Mouse (Mus musculus) urinary bladder, postnatal 0 days (tissue): Measurements from ENCODE around the gene C87977. TPM values are rescaled to one million over a fixed set of nuclear protein-coding genes. Genes with fewer than 3 reads are reported as not detected.

Experiments used
- polyA plus RNA-seq: library from polyadenylated mRNA; unstranded; fragments of >200 nt; fragmentation: Nextera tagmentation; extraction: Ambion mirVana; gene quantifications from 2 replicates; pipeline ENCODE4 v1.2.1, GENCODE M21; 2015

Gene C87977
- not detected in 2 replicates for polyA plus RNA-seq

DNA sequence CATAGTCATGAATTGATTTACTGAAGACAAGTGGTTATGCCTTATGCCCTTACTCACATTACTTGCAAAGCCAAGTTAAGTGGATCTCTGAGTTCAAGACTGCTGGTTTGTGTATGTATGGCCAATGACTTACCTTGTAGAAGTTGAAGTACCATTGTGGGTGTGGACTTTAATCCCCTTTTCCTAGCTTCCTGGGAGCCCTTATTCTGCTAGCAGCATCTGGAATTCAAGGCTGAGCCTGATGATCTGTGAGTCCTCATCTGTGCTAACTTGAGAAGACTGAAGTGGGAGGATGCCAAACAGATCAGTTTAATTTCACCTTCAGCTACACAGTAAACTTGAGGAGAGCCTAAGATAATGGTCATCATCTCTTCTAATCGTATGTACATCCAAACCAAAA, at the start of gene C87977:
TSS of gene C87977 (minus strand) at position 101 of the 400 bp plus-strand sequence.

DNA sequence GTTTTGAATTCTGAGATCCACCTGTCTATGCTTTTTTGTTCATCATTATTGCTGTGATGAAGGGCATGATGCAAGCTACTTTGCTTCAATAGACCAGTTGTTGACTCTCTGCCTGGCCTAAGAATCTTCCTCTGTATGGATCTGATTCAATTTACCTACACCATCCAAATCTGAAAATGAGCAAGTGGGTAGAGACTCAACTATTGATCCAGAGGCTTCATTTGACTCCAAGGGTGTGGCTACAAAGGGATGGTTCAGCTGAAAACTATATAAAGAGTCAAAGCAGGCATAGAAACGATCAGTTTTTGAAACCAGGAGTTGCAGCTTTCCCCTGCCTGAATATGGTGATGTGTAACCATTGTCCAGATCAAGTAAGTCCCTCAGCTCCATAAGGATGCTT, 22.7 kb downstream of the C87977 start, which contains the start of gene Oog2:
TSS of gene Oog2 (plus strand) at position 301 of the 400 bp plus-strand sequence.

DNA sequence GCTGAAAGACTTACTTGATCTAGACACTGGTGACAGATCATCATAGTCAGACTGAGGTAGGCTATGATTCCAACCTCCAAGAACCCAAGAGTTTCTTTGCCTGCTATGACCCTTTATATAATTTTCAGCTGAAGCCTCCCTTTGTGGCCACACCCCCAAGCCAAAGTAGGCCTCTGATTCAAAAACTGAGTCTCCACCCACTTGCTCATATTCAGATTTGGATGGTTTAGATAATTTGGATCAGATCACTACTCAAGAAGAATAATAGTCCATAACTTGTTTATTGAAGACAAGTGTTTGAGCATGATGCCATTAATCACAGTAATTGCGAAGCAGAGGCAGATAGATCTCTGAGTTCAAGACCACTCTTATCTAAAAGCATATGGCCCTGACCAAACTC, 50.6 kb downstream of the C87977 start, which contains the start of gene Oog3:
TSS of gene Oog3 (minus strand) at position 101 of the 400 bp plus-strand sequence.

Other genes with a start within 250 kb of the C87977 start
- not detected in 2 replicates for gene Gm13101, start 246.4 kb downstream of the C87977 start, polyA plus RNA-seq
- not detected in 2 replicates for gene Pramef17, start 218.9 kb downstream of the C87977 start, polyA plus RNA-seq
- not detected in 2 replicates for gene Pramel4, start 154.2 kb downstream of the C87977 start, polyA plus RNA-seq
- not detected in 2 replicates for gene Gm13102, start 106.8 kb downstream of the C87977 start, polyA plus RNA-seq
- gene Oog3, start 50.7 kb downstream of the C87977 start, polyA plus RNA-seq, result not detected in 2 replicates
- gene Oog2, start 22.6 kb downstream of the C87977 start, polyA plus RNA-seq, result not detected in 2 replicates
- not detected in 2 replicates for gene Pramel5, start 67.2 kb upstream of the C87977 start, polyA plus RNA-seq
- not detected in 2 replicates for gene Gm13128, start 116.9 kb upstream of the C87977 start, polyA plus RNA-seq
- not detected in 2 replicates for gene Gm13119, start 144.6 kb upstream of the C87977 start, polyA plus RNA-seq
- not detected in 2 replicates for gene Pramef20, start 164.6 kb upstream of the C87977 start, polyA plus RNA-seq
- 0.12 TPM in 1 of 2 replicates, not detected in the other for gene Pramef12, start 195.1 kb upstream of the C87977 start, polyA plus RNA-seq
- not detected in 2 replicates for gene 1700012P22Rik, start 225.5 kb upstream of the C87977 start, polyA plus RNA-seq
- not detected in 2 replicates for gene Gm9944, start 240.0 kb upstream of the C87977 start, polyA plus RNA-seq